Mouse (Mus musculus) cerebellum, postnatal 10 days (tissue): ENCODE results near the gene Hivep3.

Experiments
- DNase-seq, 2 experiments: peaks; one replicate each; pipeline ENCODE4 v3.0.0; 2021; ENCODE audit warnings: mixed read lengths in 2 of 2

The Hivep3 gene

GRCm38 (mm10) chr4:120115516-120115915 is 381.9 kb downstream of the Hivep3 start:
- peak in 1 of 2 experiments; percentile 40 for DNase-seq

- no peak for DNase-seq
Measured at GRCm38 (mm10) chr4:120116312-120116711, 382.7 kb downstream of the Hivep3 start.

- peak; percentile 92 to 94 for DNase-seq
Measured at GRCm38 (mm10) chr4:120120276-120120675, 386.7 kb downstream of the Hivep3 start.

- DNase-seq, result no peak
Measured at GRCm38 (mm10) chr4:120124656-120125055, 391.1 kb downstream of the Hivep3 start.

GRCm38 (mm10) chr4:120126047-120126446 is 392.5 kb downstream of the Hivep3 start:
- peak; percentile 82 to 84 for DNase-seq

GRCm38 (mm10) chr4:120127333-120127732 is 393.7 kb downstream of the Hivep3 start:
- no peak for DNase-seq

- peak; percentile 80 to 90 for DNase-seq
Measured at GRCm38 (mm10) chr4:120128033-120128432, 394.4 kb downstream of the Hivep3 start.

- DNase-seq, result peak; percentile 83
Measured at GRCm38 (mm10) chr4:120129233-120129885, 395.8 kb downstream of the Hivep3 start.

GRCm38 (mm10) chr4:120130926-120131325 is 397.3 kb downstream of the Hivep3 start:
- no peak for DNase-seq

- DNase-seq, result peak; percentile 95
Measured at GRCm38 (mm10) chr4:120131441-120132220, 398.0 kb downstream of the Hivep3 start.

GRCm38 (mm10) chr4:120134223-120134622 is 400.6 kb downstream of the Hivep3 start:
- DNase-seq, result peak; percentile 63 to 75

GRCm38 (mm10) chr4:120141810-120142209 is 408.2 kb downstream of the Hivep3 start:
- no peak for DNase-seq

GRCm38 (mm10) chr4:120142905-120143304 is 409.3 kb downstream of the Hivep3 start:
- peak in 1 of 2 experiments; percentile 58 for DNase-seq

- peak; percentile 78 to 80 for DNase-seq
Measured at GRCm38 (mm10) chr4:120144343-120144742, 410.8 kb downstream of the Hivep3 start.

GRCm38 (mm10) chr4:120145931-120146330 is 412.3 kb downstream of the Hivep3 start:
- DNase-seq, result no peak

GRCm38 (mm10) chr4:120148291-120149141 is 414.9 kb downstream of the Hivep3 start:
- peak; percentile 81 to 84 for DNase-seq

- peak; percentile 61 to 66 for DNase-seq
Measured at GRCm38 (mm10) chr4:120149142-120149524, 415.5 kb downstream of the Hivep3 start.

- DNase-seq, result no peak
Measured at GRCm38 (mm10) chr4:120150345-120150920, 416.8 kb downstream of the Hivep3 start.

GRCm38 (mm10) chr4:120151906-120152305 is 418.3 kb downstream of the Hivep3 start:
- DNase-seq, result no peak

GRCm38 (mm10) chr4:120152648-120153047 is 419.1 kb downstream of the Hivep3 start:
- no peak for DNase-seq

- no peak for DNase-seq
Measured at GRCm38 (mm10) chr4:120153736-120154135, 420.2 kb downstream of the Hivep3 start.

GRCm38 (mm10) chr4:120158714-120159310 is 425.2 kb downstream of the Hivep3 start:
- DNase-seq, result no peak
